Mouse (Mus musculus) G1E (cell line): ENCODE data around the gene Mcur1. TPM values are rescaled to one million over a fixed set of nuclear protein-coding genes. Genes with fewer than 3 reads are reported as not detected.

ENCODE experiments used
- ATAC-seq: 2 replicates; pipeline ENCODE4 v1.8.0; 2016; ENCODE audit warnings: mild to moderate bottlenecking; ENCODE audit not compliant: insufficient number of reproducible peaks, poor library complexity, low FRiP score, severe bottlenecking; ENCODE audit errors: extremely low read depth
- DNase-seq: peaks from one replicate; pipeline ENCODE4 v3.0.0; 2012; ENCODE audit warnings: low spot score
- H3K27me3 ChIP-seq: 2 replicates; pipeline ENCODE4 v1.6.1; 2012; ENCODE audit warnings: mild to moderate bottlenecking, low read length, inconsistent platforms; ENCODE audit not compliant: insufficient read depth
- H3K36me3 ChIP-seq: replicated peaks from 2 replicates; pipeline ENCODE3; 2012; ENCODE audit warnings: mild to moderate bottlenecking, inconsistent platforms
- H3K4me1 ChIP-seq: 2 replicates; pipeline ENCODE4 v1.6.1; 2012; ENCODE audit warnings: low read depth, low read length, inconsistent platforms, mixed read lengths; ENCODE audit not compliant: insufficient read depth
- H3K4me3 ChIP-seq: 2 replicates; pipeline ENCODE4 v1.5.1; 2012; ENCODE audit warnings: low read depth, mild to moderate bottlenecking, inconsistent platforms, low read length, moderate library complexity, mixed read lengths
- H3K9me3 ChIP-seq: replicated peaks from 2 replicates; pipeline ENCODE4 v1.6.1; 2012; ENCODE audit warnings: inconsistent platforms
- CTCF ChIP-seq: IDR thresholded peaks from 2 replicates; pipeline ENCODE4 v1.5.1; 2012; ENCODE audit warnings: low read depth, low read length, inconsistent platforms, mixed read lengths
- GATA1 ChIP-seq: IDR thresholded peaks from 2 replicates; pipeline ENCODE4 v1.6.1; 2012; ENCODE audit warnings: borderline replicate concordance, low read length, inconsistent platforms, mixed read lengths
- GATA2 ChIP-seq: IDR thresholded peaks from 2 replicates; pipeline ENCODE4 v1.6.1; 2012; ENCODE audit warnings: low read depth, low read length, inconsistent platforms, borderline replicate concordance
- POLR2AphosphoS5 ChIP-seq: IDR thresholded peaks from 2 replicates; pipeline ENCODE4 v1.6.1; 2012; ENCODE audit warnings: low read depth, low read length, inconsistent platforms; ENCODE audit not compliant: insufficient replicate concordance
- TAL1 ChIP-seq: conservative IDR thresholded peaks from 2 replicates; pipeline ENCODE4 v1.6.1; 2012; ENCODE audit warnings: low read depth, low read length, inconsistent platforms, mixed read lengths
- polyA plus RNA-seq: library from polyadenylated mRNA; stranded (reverse); fragments of >175 nt; gene quantifications from 2 replicates; pipeline ENCODE4 v1.2.3, GENCODE M21; 2012
- total RNA-seq, 2 experiments: library from RNA; stranded (forward) in 1 of 2; stranded (reverse) in 1 of 2; fragments of 200-1000 nt in 1 of 2; fragments of >200 nt in 1 of 2; fragmentation: Nextera tagmentation in 1 of 2; gene quantifications; 2 replicates each; pipeline ENCODE4 v1.2.3; 2014 to 2017

Gene Mcur1
- 18.9 and 22.3 TPM in 2 replicates for total RNA-seq (2014; fragmentation: Nextera tagmentation)
- 14.8 and 16.6 TPM in 2 replicates for total RNA-seq (2017)
- 8.2 and 9.6 TPM in 2 replicates for polyA plus RNA-seq

DNA sequence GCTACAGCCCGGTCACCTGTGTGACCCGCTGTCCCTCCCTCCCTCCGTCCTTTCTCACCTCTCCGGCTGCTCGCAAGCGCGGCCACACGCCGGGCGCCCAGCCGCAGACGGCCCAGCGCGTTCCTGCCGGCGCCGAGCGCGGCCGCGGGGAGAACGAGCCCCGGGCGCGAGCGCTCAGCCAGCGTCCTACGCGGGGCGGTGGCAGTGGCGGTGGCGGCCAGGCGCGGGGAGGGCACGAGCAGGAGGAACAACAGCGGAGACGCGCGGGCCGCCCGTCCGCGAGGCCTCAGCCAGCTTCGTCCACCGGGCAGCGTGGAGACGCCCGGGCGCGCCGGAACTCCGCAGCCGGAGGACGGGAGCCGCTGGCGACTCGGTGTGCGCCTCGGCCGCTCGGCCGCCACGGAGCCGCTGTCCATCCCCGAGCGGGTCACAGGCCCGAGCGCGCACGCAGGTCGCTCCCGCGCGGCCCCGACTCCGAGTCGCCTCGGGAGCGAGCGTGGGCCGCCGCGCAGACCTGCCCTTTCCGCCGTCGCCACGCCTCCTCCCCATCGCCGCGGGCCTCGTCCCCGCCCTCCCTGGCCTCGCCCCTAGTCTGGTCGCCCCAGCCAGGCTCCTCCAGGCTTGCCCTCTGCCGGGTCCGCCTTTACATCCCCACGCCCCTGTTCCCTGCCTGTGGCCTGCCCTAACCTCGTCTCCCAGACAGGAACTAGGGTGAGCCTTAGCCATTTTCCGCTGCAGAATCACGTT lies at the start of gene Mcur1:
TSS of gene Mcur1 (minus strand) at position 481 of the 747 bp plus-strand sequence.
- Histone ChIP-seq H3K36me3 (peaks cover 22% of the 10 kb centered on the region), H3K27me3 (no peaks in the 10 kb centered on the region), H3K4me1 (peaks cover 37% of the 10 kb centered on the region), H3K9me3 (no peaks in the 10 kb centered on the region), H3K4me3 (peak within 1 kb of the TSS; percentile 95)
- DNase-seq (peak; percentile 97), ATAC-seq (peak; percentile 99)
- TF ChIP-seq GATA1 (no peak), GATA2 (no peak), POLR2AphosphoS5 (no peak), TAL1 (no peak), CTCF (no peak)

- TF ChIP-seq GATA1 (no peak), CTCF (no peak), TAL1 (no peak), POLR2AphosphoS5 (no peak), GATA2 (no peak)
- Histone ChIP-seq H3K36me3 (no peaks in the 10 kb centered on the region), H3K4me1 (no peaks in the 10 kb centered on the region), H3K9me3 (no peaks in the 10 kb centered on the region), H3K27me3 (peaks cover 2% of the 10 kb centered on the region), H3K4me3 (no peak overlapping the region)
- ATAC-seq (no peak), DNase-seq (no peak)
Measured at GRCm38 (mm10) chr13:43608854-43609253, 48.9 kb upstream of the Mcur1 start.

GRCm38 (mm10) chr13:43603042-43603441 lies 43.1 kb upstream of the Mcur1 start:
- no peak for DNase-seq
- no peaks in the 10 kb centered on the region for H3K36me3 ChIP-seq
- no peak for TF ChIP-seq CTCF
- no peak for TF ChIP-seq GATA1
- TF ChIP-seq TAL1: no peak
- no peak for TF ChIP-seq GATA2
- no peak for TF ChIP-seq POLR2AphosphoS5
- H3K9me3 ChIP-seq: no peaks in the 10 kb centered on the region
- ATAC-seq: no peak
- no peak overlapping the region for H3K4me3 ChIP-seq
- peaks cover 8% of the 10 kb centered on the region for H3K27me3 ChIP-seq
- H3K4me1 ChIP-seq: no peaks in the 10 kb centered on the region

GRCm38 (mm10) chr13:43602440-43602839 lies 42.4 kb upstream of the Mcur1 start:
- TF ChIP-seq POLR2AphosphoS5 (no peak), GATA1 (no peak), TAL1 (no peak), GATA2 (no peak)
- Histone ChIP-seq H3K9me3 (no peaks in the 10 kb centered on the region), H3K4me1 (no peaks in the 10 kb centered on the region), H3K4me3 (no peak overlapping the region), H3K27me3 (peaks cover 8% of the 10 kb centered on the region), H3K36me3 (no peaks in the 10 kb centered on the region)
- DNase-seq: no peak
- no peak for ATAC-seq

DNA sequence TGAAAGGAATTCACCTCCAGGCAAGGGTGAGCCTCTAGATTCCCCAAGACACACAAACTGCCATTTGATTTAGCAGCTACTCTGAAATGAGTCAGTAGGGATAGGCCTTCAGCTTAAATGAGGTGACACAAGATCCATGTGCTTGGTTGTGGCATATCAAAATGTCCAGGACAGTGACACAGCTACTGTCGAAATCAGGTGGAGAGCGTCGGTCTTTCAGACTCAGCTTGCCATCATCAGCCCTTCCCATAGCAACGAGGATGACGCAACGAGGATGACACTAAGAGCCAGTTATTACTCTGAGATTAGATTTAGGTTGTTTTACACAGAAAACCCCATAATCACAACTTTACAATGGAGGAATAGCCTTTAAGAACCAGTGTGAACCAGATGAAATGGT lies 41.0 kb upstream of the Mcur1 start:
- H3K36me3 ChIP-seq: no peaks in the 10 kb centered on the region
- peaks cover 8% of the 10 kb centered on the region for H3K27me3 ChIP-seq
- H3K9me3 ChIP-seq: no peaks in the 10 kb centered on the region
- H3K4me3 ChIP-seq: no peak overlapping the region
- no peaks in the 10 kb centered on the region for H3K4me1 ChIP-seq
- ATAC-seq (no peak), DNase-seq (no peak)
- TF ChIP-seq TAL1: no peak
- TF ChIP-seq POLR2AphosphoS5: no peak
- TF ChIP-seq GATA1: no peak
- TF ChIP-seq GATA2: no peak
- TF ChIP-seq CTCF: no peak

- Histone ChIP-seq H3K4me3 (no peak overlapping the region), H3K27me3 (no peaks in the 10 kb centered on the region; the same call in 1 of the 2 replicates), H3K36me3 (no peaks in the 10 kb centered on the region), H3K4me1 (no peaks in the 10 kb centered on the region), H3K9me3 (no peaks in the 10 kb centered on the region)
- ATAC-seq: no peak
- no peak for DNase-seq
- TF ChIP-seq GATA1 (no peak), CTCF (peak; percentile 45; the same call in 1 of the 2 replicates), GATA2 (no peak)
Measured at GRCm38 (mm10) chr13:43595896-43596295, 35.9 kb upstream of the Mcur1 start.
